Mouse (Mus musculus): Measurements from ENCODE around the gene Rfc1.

DNA sequence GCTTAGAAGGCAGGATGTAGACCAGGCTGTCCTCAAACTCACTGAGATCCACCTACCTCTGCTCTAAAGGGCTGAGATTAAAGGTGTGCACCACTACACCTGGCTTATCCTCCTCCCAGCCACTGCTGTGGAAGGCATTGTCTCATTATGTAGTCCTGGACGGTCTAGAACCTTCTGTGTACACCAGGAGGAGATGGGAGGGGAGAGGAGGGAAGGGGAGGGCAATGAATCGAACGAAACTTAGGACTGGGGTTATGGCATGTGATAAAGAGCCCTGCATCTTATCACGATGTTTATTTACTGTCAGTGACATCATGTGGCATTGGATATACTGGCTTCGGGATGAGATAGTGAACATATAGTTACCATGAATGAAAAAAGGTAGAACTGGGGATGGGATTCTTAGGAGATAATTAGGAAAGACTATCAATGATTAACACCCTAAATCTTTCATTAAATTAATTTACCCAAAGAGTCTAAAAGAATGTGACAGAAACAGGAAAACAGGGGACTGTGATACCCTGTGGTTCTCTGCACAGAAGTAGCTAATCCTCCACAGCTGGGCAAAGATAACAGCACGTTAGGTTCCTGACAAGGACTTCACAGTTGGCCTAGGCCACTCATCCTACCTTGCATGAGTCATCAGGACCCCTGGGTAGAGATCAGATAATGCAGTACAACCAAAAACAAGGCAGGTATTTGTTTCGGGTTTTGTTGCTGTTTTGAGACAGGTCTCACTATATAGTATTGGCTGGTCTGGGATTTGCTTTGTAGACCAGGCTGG lies 37.1 kb downstream of the Rfc1 start:
- TF ChIP-seq CTCF (IDR thresholded peaks at IDR 0.05; ENCODE audit: low read depth): no peak
- TF ChIP-seq EP300 (IDR thresholded peaks at IDR 0.05; ENCODE audit: low read depth): peak; percentile 53
